Mouse (Mus musculus): ENCODE results near the gene Cox15.

Cox15 gene

GRCm38 (mm10) chr19:43761543-43762256 is 8.9 kb upstream of the Cox15 start:
- no peak for DNase-seq (ENCODE audit: low read depth)

- peak; percentile 94 for DNase-seq (ENCODE audit: low read depth)
Observed at GRCm38 (mm10) chr19:43760504-43760903, 7.7 kb upstream of the Cox15 start.

- DNase-seq (ENCODE audit: low read depth) = no peak
Observed at GRCm38 (mm10) chr19:43754872-43755271, 2.1 kb upstream of the Cox15 start.

- no peak for DNase-seq (ENCODE audit: low read depth)
Observed at GRCm38 (mm10) chr19:43754237-43754636, 1.4 kb upstream of the Cox15 start.

GRCm38 (mm10) chr19:43753226-43753835 is 531 bp upstream of the Cox15 start:
- peak; percentile 85 for DNase-seq (ENCODE audit: low read depth)

GRCm38 (mm10) chr19:43750008-43750407 is 2.8 kb downstream of the Cox15 start:
- no peak for DNase-seq (ENCODE audit: low read depth)

- peak; percentile 11 for DNase-seq (ENCODE audit: low read depth)
Observed at GRCm38 (mm10) chr19:43747877-43748276, 4.9 kb downstream of the Cox15 start.

GRCm38 (mm10) chr19:43745740-43746139 is 7.1 kb downstream of the Cox15 start:
- DNase-seq (ENCODE audit: low read depth) = no peak

- DNase-seq (ENCODE audit: low read depth) = no peak
Observed at GRCm38 (mm10) chr19:43743401-43743800, 9.4 kb downstream of the Cox15 start.

- DNase-seq (ENCODE audit: low read depth) = no peak
Observed at GRCm38 (mm10) chr19:43738409-43738808, 14.4 kb downstream of the Cox15 start.

- no peak for DNase-seq (ENCODE audit: low read depth)
Observed at GRCm38 (mm10) chr19:43731157-43731556, 21.6 kb downstream of the Cox15 start.

GRCm38 (mm10) chr19:43730037-43730428 is 22.8 kb downstream of the Cox15 start:
- DNase-seq (ENCODE audit: low read depth) = peak; percentile 53

GRCm38 (mm10) chr19:43729296-43730036 is 23.3 kb downstream of the Cox15 start:
- no peak for DNase-seq (ENCODE audit: low read depth)

- no peak for DNase-seq (ENCODE audit: low read depth)
Observed at GRCm38 (mm10) chr19:43726510-43727146, 26.2 kb downstream of the Cox15 start.

GRCm38 (mm10) chr19:43724821-43725220 is 28.0 kb downstream of the Cox15 start:
- no peak for DNase-seq (ENCODE audit: low read depth)

- no peak for DNase-seq (ENCODE audit: low read depth)
Observed at GRCm38 (mm10) chr19:43724194-43724593, 28.6 kb downstream of the Cox15 start.

GRCm38 (mm10) chr19:43723501-43723900 is 29.3 kb downstream of the Cox15 start:
- DNase-seq (ENCODE audit: low read depth) = no peak

GRCm38 (mm10) chr19:43722891-43723290 is 29.9 kb downstream of the Cox15 start:
- no peak for DNase-seq (ENCODE audit: low read depth)

GRCm38 (mm10) chr19:43720061-43720460 is 32.7 kb downstream of the Cox15 start:
- DNase-seq (ENCODE audit: low read depth) = no peak

GRCm38 (mm10) chr19:43711971-43712370 is 40.8 kb downstream of the Cox15 start:
- DNase-seq (ENCODE audit: low read depth) = no peak

- DNase-seq (ENCODE audit: low read depth) = no peak
Observed at GRCm38 (mm10) chr19:43711159-43711916, 41.5 kb downstream of the Cox15 start.

- DNase-seq (ENCODE audit: low read depth) = no peak
Observed at GRCm38 (mm10) chr19:43709317-43709716, 43.5 kb downstream of the Cox15 start.

Data from NIH3T3 (cell line).